Mouse (Mus musculus): ENCODE results near the gene Nanos3. TPM values are rescaled to one million over a fixed set of nuclear protein-coding genes. Genes with fewer than 3 reads are reported as not detected.

Gene Nanos3
- total and polyA plus RNA-seq, 3 experiments, result not detected

DNA sequence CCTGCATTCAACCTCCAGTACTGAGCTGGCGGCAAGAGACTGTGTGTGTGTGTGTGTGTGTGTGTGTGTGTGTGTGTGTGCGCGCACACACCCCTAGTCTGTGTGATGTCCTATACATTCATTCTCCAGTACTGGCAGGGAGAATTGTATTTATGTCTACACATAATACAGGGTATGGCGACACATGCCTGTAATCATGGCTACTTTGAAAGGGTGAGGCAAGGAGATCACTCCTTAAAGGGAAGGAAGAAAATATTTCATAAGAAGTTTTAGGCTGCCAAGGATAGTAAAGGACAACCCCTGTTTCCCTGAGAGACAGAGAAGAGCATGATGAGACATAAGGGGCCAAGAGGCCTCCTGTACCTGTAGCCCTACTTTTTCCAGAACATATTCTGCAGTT is 27.4 kb downstream of the Nanos3 start:
- TF ChIP-seq ZKSCAN1 (IDR thresholded peaks at IDR 0.05; ENCODE audit: borderline replicate concordance, low read depth, low read length) (no peak), POLR2A (IDR thresholded peaks at IDR 0.05; ENCODE audit: low read depth, low read length) (no peak)
- no peak overlapping the region for H3K4me3 ChIP-seq (replicated peaks in 1 of 3; ENCODE audit: low read depth in 2 of 3, low read length in 2 of 3, poor library complexity in 1 of 3)
- H3K4me2 ChIP-seq (ENCODE audit: insufficient read depth, low read depth, poor library complexity, severe bottlenecking), result no peak overlapping the region
- no peak for DNase-seq (ENCODE audit: extremely low read depth)
- no peaks in the 10 kb centered on the region for H3K79me2 ChIP-seq (replicated peaks; ENCODE audit: control insufficient read depth, extremely low read depth, insufficient read depth, poor library complexity, severe bottlenecking)
- in situ Hi-C loops (cut with MboI; ENCODE audit: low pct_ligation_motif_present, low pct_unique_long_range_greater_than_20kb, low sequenced_read_pairs), result no loop called here
- no peaks in the 10 kb centered on the region for H3K36me3 ChIP-seq (replicated peaks in 1 of 2; ENCODE audit: control insufficient read depth in 1 of 2, insufficient read depth in 1 of 2, low read length in 1 of 2)
- H3K27ac ChIP-seq (ENCODE audit: insufficient read depth, low read depth), result no peak overlapping the region
- peaks cover 0 to 4% of the 10 kb centered on the region in 2 experiments; a peak in 2 of 4 replicates for H3K4me1 ChIP-seq (ENCODE audit: control insufficient read depth in 1 of 2, insufficient read depth in 2 of 2)
- H3K27me3 ChIP-seq (replicated peaks), result peaks cover 29% of the 10 kb centered on the region
- no peak overlapping the region for H3K9ac ChIP-seq (ENCODE audit: insufficient read depth, low read depth)
- dilution Hi-C loops (cut with MboI; ENCODE audit: extremely low pct_ligation_motif_present, extremely low pct_unique_long_range_greater_than_20kb, low sequenced_read_pairs), result no loop called here
- H3K9me3 ChIP-seq (replicated peaks; ENCODE audit: low read length), result peaks cover 5% of the 10 kb centered on the region

GRCm38 (mm10) chr8:84149181-84149580 is 35.8 kb downstream of the Nanos3 start:
- peaks cover 8% of the 10 kb centered on the region for H3K27me3 ChIP-seq (replicated peaks)
- TF ChIP-seq MAZ (IDR thresholded peaks at IDR 0.05; ENCODE audit: low read depth, low read length), result no peak
- TF ChIP-seq MEF2A (IDR thresholded peaks at IDR 0.05; ENCODE audit: borderline replicate concordance, low read depth, low read length), result no peak
- TF ChIP-seq MXI1 (IDR thresholded peaks at IDR 0.05; ENCODE audit: low read depth, low read length), result no peak
- no peak for TF ChIP-seq EP300 (IDR thresholded peaks at IDR 0.05; ENCODE audit: low read length)
- TF ChIP-seq TCF12 (IDR thresholded peaks at IDR 0.05; ENCODE audit: low read depth, low read length), result no peak
- TF ChIP-seq NRF1 (IDR thresholded peaks at IDR 0.05; ENCODE audit: low read depth, low read length), result no peak
- in situ Hi-C loops (cut with MboI; ENCODE audit: low pct_ligation_motif_present, low pct_unique_long_range_greater_than_20kb, low sequenced_read_pairs), result no loop called here
- peaks cover 4 to 20% of the 10 kb centered on the region in 2 experiments; a peak in 3 of 4 replicates for H3K4me1 ChIP-seq (ENCODE audit: control insufficient read depth in 1 of 2, insufficient read depth in 2 of 2)
- DNase-seq (ENCODE audit: extremely low read depth), result no peak
- no peak overlapping the region for H3K4me2 ChIP-seq (ENCODE audit: insufficient read depth, low read depth, poor library complexity, severe bottlenecking)
- H3K4me3 ChIP-seq (replicated peaks in 1 of 3; ENCODE audit: low read depth in 2 of 3, low read length in 2 of 3, poor library complexity in 1 of 3), result no peak overlapping the region
- no peak overlapping the region for H3K9ac ChIP-seq (ENCODE audit: insufficient read depth, low read depth)
- H3K36me3 ChIP-seq (replicated peaks in 1 of 2; ENCODE audit: control insufficient read depth in 1 of 2, insufficient read depth in 1 of 2, low read length in 1 of 2), result peaks cover under 1 to 21% of the 10 kb centered on the region in 2 experiments
- H3K27ac ChIP-seq (ENCODE audit: insufficient read depth, low read depth), result no peak overlapping the region
- H3K79me2 ChIP-seq (replicated peaks; ENCODE audit: control insufficient read depth, extremely low read depth, insufficient read depth, poor library complexity, severe bottlenecking), result 0 out of 2 replicates have a peak, but pooled peaks cover 3% of the 10 kb centered on the region
- dilution Hi-C loops (cut with MboI; ENCODE audit: extremely low pct_ligation_motif_present, extremely low pct_unique_long_range_greater_than_20kb, low sequenced_read_pairs), result no loop called here
- peaks cover 7% of the 10 kb centered on the region for H3K9me3 ChIP-seq (replicated peaks; ENCODE audit: low read length)

DNA sequence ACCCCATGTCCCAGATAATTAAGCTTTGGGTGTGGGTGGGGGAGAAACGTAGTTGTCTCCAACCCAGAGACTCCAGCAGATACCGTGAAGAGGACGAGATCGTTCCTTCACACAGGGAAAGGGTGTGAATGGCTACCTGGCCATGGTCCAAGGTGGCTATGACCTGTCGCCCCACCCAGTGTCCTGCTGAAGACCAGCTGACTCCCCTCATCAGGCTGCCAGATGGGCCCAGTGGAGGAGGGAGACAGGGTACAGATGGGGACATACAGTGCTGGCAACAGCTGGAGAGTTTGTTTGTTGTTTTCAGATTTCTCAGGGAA is 36.5 kb downstream of the Nanos3 start:
- Histone ChIP-seq H3K27ac (ENCODE audit: insufficient read depth, low read depth) (no peak overlapping the region), H3K9me3 (replicated peaks; ENCODE audit: low read length) (peaks cover 3% of the 10 kb centered on the region), H3K9ac (ENCODE audit: insufficient read depth, low read depth) (no peak overlapping the region), H3K4me2 (ENCODE audit: insufficient read depth, low read depth, poor library complexity, severe bottlenecking) (no peak overlapping the region), H3K36me3 (replicated peaks in 1 of 2; ENCODE audit: control insufficient read depth in 1 of 2, insufficient read depth in 1 of 2, low read length in 1 of 2) (peaks cover 7 to 28% of the 10 kb centered on the region in 2 experiments), H3K4me3 (replicated peaks in 1 of 3; ENCODE audit: low read depth in 2 of 3, low read length in 2 of 3, poor library complexity in 1 of 3) (no peak overlapping the region), H3K27me3 (replicated peaks) (peaks cover 8% of the 10 kb centered on the region), H3K79me2 (replicated peaks; ENCODE audit: control insufficient read depth, extremely low read depth, insufficient read depth, poor library complexity, severe bottlenecking) (0 out of 2 replicates have a peak, but pooled peaks cover 3% of the 10 kb centered on the region), H3K4me1 (ENCODE audit: control insufficient read depth in 1 of 2, insufficient read depth in 2 of 2) (peaks cover 4 to 20% of the 10 kb centered on the region in 2 experiments; a peak in 3 of 4 replicates)
- dilution Hi-C loops (cut with MboI; ENCODE audit: extremely low pct_ligation_motif_present, extremely low pct_unique_long_range_greater_than_20kb, low sequenced_read_pairs), result no loop called here
- no peak for TF ChIP-seq ETS1 (conservative IDR thresholded peaks at IDR 0.05; ENCODE audit: low read depth, low read length)
- no peak for TF ChIP-seq TBP (conservative IDR thresholded peaks at IDR 0.05; ENCODE audit: low read depth, low read length)
- TF ChIP-seq JUND (conservative IDR thresholded peaks at IDR 0.05; ENCODE audit: low read depth, low read length), result no peak
- TF ChIP-seq NELFE (IDR thresholded peaks at IDR 0.05; ENCODE audit: low read depth, low read length), result no peak
- no peak for TF ChIP-seq JUN (IDR thresholded peaks at IDR 0.05; ENCODE audit: insufficient read depth, low read depth, low read length)
- TF ChIP-seq KAT2A (IDR thresholded peaks at IDR 0.05; ENCODE audit: insufficient replicate concordance, low read length), result no peak
- TF ChIP-seq MYC (IDR thresholded peaks at IDR 0.05; ENCODE audit: low read depth, low read length), result no peak
- no peak for TF ChIP-seq POLR2AphosphoS2 (IDR thresholded peaks at IDR 0.05; ENCODE audit: low read depth, low read length)
- TF ChIP-seq CTCF (conservative IDR thresholded peaks at IDR 0.05 in 1 of 2, IDR thresholded peaks at IDR 0.05 in 1 of 2; ENCODE audit: low read depth in 2 of 2, low read length in 2 of 2), result no peak
- no peak for TF ChIP-seq USF2 (conservative IDR thresholded peaks at IDR 0.05; ENCODE audit: low read depth, low read length)
- no peak for TF ChIP-seq UBTF (IDR thresholded peaks at IDR 0.05; ENCODE audit: low read depth, low read length)
- TF ChIP-seq GABPA (IDR thresholded peaks at IDR 0.05; ENCODE audit: insufficient replicate concordance, low read depth, low read length), result no peak
- no peak for TF ChIP-seq BHLHE40 (IDR thresholded peaks at IDR 0.05; ENCODE audit: low read depth, low read length)
- in situ Hi-C loops (cut with MboI; ENCODE audit: low pct_ligation_motif_present, low pct_unique_long_range_greater_than_20kb, low sequenced_read_pairs), result no loop called here
- DNase-seq (ENCODE audit: extremely low read depth), result no peak

Measured in CH12.LX (cell line).